Mouse (Mus musculus): ENCODE measurements around the gene Islr.

The Islr gene

GRCm38 (mm10) chr9:58150733-58151361, 53.3 kb downstream of the Islr start:
- no peak for DNase-seq (ENCODE audit: low read depth)

- no peak for DNase-seq (ENCODE audit: low read depth)
These were observed 55.3 kb downstream of the Islr start for GRCm38 (mm10) chr9:58148806-58149205.

DNA sequence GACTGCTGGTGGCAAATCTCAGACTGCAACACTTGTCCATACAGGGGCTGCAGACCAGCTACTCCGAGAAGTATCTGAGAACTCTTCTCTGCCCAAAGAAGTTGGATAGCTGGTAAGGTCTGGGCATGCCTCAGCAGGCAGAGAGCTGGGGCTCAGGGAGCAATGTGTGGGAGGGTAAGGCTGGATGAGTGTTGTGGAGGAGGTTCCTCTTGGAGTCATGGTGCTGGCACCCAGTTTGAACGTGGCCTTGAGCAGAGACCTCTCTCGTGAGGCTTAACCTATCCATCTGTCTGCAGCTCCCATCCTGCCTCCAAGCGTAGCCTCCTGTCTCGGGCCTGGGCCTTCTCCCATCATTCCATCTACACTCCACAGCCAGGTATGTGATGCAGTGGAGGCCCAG, 58.7 kb downstream of the Islr start:
- no peak for DNase-seq (ENCODE audit: low read depth)

- no peak for DNase-seq (ENCODE audit: low read depth)
These were observed 59.4 kb downstream of the Islr start for GRCm38 (mm10) chr9:58144664-58145063.

- DNase-seq (ENCODE audit: low read depth) = no peak
These were observed 60.7 kb downstream of the Islr start for GRCm38 (mm10) chr9:58143419-58143818.

- DNase-seq (ENCODE audit: low read depth) = peak; percentile 61
These were observed 64.2 kb downstream of the Islr start for GRCm38 (mm10) chr9:58139947-58140346.

GRCm38 (mm10) chr9:58135921-58136321, 68.2 kb downstream of the Islr start:
- DNase-seq (ENCODE audit: low read depth) = peak; percentile 12

DNA sequence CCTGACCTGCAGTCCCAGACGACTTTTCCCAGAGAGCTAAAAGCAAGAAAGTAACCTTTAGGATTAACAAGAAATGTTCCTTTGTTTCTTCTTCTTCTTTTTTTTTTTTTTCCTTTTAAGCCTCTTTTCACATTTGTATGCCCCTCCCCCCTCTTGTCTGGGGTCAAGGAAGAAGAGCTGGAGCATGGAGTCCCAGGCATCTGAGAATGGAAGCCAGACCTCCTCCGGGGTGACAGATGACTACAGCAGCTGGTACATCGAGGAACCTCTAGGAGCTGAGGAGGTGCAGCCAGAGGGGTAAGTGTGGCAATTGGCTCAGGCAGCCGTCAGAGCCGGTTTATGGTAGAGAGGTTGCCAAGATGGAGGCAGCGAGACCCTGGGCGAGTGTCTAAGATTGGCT, 69.2 kb downstream of the Islr start:
- no peak for DNase-seq (ENCODE audit: low read depth)

- no peak for DNase-seq (ENCODE audit: low read depth)
These were observed 69.9 kb downstream of the Islr start for GRCm38 (mm10) chr9:58133893-58134884.

DNA sequence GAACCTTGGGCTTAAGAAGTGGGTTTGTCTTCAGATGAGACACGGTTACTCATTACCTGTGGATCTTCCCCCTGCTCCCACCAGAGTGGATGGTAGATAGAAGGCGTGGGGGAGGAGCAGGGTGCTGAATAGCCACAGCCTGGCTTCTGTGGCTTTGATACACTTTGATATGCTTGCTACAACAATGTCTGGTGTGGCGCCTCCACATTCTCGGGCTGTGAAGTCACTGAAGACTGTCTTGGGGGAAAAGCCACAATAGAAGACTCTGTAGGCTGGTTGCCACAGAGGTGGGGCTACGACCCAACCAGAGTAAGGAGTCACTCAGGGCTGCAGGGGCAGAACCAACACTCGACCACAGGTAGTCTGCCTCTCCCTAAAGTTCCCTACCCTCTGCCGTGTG, 72.4 kb downstream of the Islr start:
- DNase-seq (ENCODE audit: low read depth) = no peak

GRCm38 (mm10) chr9:58130909-58131308, 73.2 kb downstream of the Islr start:
- DNase-seq (ENCODE audit: low read depth) = no peak

DNA sequence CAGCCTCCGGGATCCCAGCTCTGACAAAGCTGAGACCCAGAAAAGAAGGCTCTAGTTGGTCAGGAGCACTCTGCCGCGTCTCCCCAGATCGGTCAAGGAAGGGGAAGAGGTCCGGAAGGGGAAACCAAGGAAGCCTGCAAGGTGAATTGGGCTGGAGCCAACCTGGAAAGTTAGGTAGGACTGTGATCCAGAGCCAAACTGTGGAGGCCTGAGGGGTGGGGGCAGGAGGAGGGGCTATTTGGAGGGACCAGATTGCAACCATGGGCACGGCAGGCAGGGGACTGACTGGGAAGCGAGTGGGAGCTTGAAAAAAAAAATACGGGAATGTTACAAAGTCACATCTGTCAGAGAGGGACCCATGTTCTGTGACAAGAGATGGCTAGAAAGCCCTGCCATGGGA, 74.6 kb downstream of the Islr start:
- DNase-seq (ENCODE audit: low read depth) = no peak

- DNase-seq (ENCODE audit: low read depth) = no peak
These were observed 75.1 kb downstream of the Islr start for GRCm38 (mm10) chr9:58128926-58129413.

GRCm38 (mm10) chr9:58125811-58126210, 78.3 kb downstream of the Islr start:
- DNase-seq (ENCODE audit: low read depth) = no peak

- DNase-seq (ENCODE audit: low read depth) = no peak
These were observed 79.0 kb downstream of the Islr start for GRCm38 (mm10) chr9:58125085-58125484.

- no peak for DNase-seq (ENCODE audit: low read depth)
These were observed 85.4 kb downstream of the Islr start, which contains the start of gene Ccdc33 for GRCm38 (mm10) chr9:58118671-58119070. Gene Ccdc33, minus strand, starts transcription at chr9:58118823.

DNA sequence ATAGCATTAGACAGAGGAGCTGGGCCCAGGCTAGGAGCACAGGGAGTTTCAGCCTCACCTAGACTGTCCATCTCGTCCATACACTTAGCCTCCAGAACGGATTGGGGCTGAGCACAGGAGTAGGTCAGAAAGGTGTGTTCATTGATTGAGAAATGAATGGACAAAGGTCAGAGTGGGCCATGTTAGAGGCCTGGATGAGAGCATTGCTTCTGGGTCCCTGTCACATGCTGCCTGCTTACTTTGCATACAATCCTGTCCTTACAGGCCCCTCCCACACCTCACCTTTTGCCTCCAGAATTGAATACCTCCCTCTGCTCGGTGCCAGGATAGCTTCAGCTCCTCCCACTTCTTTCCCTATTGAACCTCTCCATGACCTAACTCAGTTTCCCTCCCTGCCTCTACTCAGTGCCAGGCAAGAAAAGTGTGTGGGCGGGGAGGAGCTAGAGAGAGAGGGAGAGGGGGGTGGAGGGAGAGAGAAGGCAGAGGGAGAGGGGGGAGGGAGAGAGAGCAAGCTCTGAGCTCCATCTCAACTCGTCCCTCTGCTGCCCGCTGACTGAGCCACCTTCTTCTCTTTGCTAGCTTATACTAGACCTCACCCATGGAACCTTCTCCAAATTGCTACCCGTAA, 88.0 kb downstream of the Islr start:
- DNase-seq (ENCODE audit: low read depth) = no peak

DNA sequence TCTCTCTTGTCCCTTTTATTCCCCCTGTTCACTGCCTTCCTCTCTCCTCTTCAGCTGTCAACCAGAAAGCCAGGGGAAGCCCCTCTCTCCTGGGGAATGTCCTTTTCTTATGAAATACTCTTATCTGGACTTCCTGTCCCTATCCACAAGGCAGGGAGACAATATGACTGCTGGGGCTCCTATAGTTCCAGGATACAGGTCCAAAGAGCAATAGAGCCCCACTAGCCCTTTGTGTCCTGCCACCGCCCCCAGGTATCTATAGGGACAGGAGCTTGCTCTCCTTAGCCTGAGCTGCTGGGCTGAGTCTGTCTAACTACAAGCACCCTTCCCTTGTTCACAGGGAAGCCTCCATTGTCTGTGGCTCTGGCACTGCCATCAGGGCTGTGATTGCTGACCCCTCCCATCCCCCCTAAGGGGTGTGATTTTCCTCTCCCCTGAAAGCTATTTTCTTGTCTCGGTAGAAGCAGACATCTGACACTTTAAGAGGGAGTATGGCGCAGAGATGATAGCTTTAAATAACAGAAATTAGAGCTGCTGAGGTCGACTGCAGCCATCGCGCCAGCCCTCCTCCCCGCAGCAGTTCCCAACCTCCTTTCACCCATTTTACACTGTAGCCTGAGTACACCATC, 88.7 kb downstream of the Islr start:
- no peak for DNase-seq (ENCODE audit: low read depth)

DNA sequence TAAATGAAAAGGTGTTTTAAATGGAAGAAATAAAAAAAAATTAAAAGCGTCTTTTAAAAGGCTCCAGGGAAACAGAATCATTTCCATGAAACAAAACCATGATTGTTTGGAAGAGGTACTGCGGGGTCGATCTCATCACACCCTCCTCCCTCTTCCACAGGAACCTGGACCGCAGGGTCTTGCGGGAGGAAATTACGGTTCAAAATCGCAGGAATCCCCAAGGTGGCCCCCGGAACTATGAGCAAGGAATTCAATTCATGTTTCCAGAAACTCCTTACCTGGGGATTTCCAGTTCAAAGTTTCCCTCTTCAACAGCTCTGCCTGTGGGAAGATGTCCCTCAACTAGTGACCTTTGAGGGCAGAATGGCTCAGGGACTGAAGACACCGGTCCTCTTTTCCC, 90.1 kb downstream of the Islr start:
- DNase-seq (ENCODE audit: low read depth) = no peak

GRCm38 (mm10) chr9:58113279-58113884, 90.7 kb downstream of the Islr start:
- DNase-seq (ENCODE audit: low read depth) = no peak

GRCm38 (mm10) chr9:58112866-58113278, 91.2 kb downstream of the Islr start:
- DNase-seq (ENCODE audit: low read depth) = no peak

DNA sequence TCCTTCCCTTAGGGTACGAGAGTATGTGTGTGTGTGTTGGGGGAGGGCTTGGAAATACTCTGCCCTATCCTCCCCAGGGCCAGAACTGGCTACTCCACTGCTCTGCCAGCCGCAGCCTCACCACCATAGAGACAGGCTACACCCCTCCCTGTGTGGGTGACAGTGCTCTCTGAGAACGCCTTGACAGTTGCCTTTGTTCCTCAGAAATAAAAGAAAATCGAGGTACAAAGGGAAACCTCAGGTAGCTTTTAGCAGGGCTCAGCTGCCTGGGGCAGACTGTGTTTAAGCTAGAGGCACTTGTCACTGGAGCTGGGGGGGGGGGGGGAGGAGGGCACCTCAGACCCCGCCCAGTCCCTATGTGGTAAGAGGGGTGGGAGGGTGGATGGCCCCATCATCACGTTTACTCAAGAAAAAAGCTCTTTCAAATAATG, 91.8 kb downstream of the Islr start:
- DNase-seq (ENCODE audit: low read depth) = no peak
